Mouse (Mus musculus): ENCODE measurements around the gene Atraid.
A peak's percentile ranks its signal among the peaks of the same experiment; 100 is the strongest.

- TF ChIP-seq ELF1 (IDR thresholded peaks at IDR 0.05; ENCODE audit: low read depth, low read length) (0 out of 2 replicates have a peak, but pooled peaks have one; percentile 4), USF1 (IDR thresholded peaks at IDR 0.05; ENCODE audit: low read depth, low read length) (peak; percentile 56), NRF1 (IDR thresholded peaks at IDR 0.05; ENCODE audit: low read depth, low read length) (peak; percentile 86)
Observed at GRCm38 (mm10) chr5:31054261-31055215, 6.4 kb downstream of the Atraid start, which contains the start of gene Cad.
